Mouse (Mus musculus) left cerebral cortex, postnatal 4 days (tissue): ENCODE data around the gene 9130409I23Rik. TPM values are rescaled to one million over a fixed set of nuclear protein-coding genes. Genes with fewer than 3 reads are reported as not detected.
"Not testable (repeated sequence)": the region's sequence is repeated elsewhere in the genome, so short reads cannot be mapped to it uniquely, and the experiment has no call there.

Experiments
- DNase-seq: peaks from one replicate; pipeline ENCODE4 v3.0.0-alpha.2; 2022
- intact Hi-C: fragments of 180-260 bp; cut with DNase I; formaldehyde crosslinking; loops from one replicate; pipeline ENCODE4 v1.15.1; 2025
- total RNA-seq, 2 experiments: library from RNA; stranded (reverse); gene quantifications; 2 replicates each; pipeline ENCODE4 v1.2.3; 2021

The 9130409I23Rik gene
- total RNA-seq, 2 experiments from 2014 or later, result not detected

DNA sequence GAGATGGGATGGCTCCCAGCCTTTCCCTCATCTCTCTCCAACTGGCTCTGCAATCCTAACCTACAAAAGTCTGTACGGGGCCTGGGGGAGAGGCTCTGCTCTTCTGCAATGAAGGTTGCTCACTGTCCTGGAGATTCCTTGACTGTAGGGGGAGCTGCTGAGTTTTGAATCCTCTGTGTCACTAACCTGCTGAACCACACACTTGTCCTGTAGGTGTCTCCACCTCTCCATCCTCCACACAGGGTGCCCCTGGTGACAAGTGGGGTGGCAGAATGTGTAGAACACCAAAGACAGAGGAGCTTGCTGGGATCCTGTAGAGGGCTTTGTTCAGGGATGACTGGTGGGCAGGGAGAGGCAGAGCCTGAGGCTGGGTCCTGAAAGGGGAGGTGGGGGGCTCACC is 28.8 kb upstream of the 9130409I23Rik start:
- peak; percentile 57 for DNase-seq
- intact Hi-C loops, result no loop called here

DNA sequence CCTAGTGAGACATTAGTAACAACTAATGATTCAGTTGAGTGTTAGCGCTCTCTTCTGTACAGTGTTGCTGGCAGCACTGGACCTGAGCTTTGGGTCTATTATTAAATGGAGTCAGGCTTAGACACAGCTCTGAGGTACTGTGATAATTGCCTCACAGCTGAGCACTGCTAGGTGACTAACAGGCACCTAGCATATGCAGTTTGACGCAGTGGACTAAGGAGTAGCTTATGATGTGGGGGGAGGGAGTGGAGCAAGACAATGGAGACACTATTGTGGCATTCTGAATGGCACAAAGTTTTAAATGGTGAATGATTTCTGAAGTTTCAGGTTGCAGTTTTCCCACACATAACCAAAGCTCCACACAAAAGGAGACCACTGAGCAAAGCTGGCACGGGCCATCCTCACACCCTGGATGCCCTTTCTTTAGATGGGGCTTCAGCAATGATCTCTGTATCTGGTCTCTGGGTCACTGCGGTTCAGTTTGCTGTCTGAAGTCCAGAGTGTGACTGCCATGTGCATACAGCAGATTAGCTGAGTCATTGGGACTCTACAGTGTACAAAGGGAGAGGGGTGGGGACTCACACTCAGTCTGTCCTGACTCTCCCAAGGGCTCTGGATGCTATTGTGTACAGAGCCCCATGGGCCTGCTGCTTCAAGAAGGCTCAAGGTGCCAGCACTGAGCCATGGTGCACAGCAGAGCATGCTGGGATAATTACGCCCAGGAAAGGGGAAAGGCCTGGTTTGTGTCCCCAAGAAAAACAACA is 15.8 kb upstream of the 9130409I23Rik start:
- intact Hi-C loops, result not testable (repeated sequence)

GRCm38 (mm10) chr1:181037623-181038022 is 13.4 kb upstream of the 9130409I23Rik start:
- intact Hi-C loops, result no loop called here
- DNase-seq, result peak; percentile 13

More for the DNA sequence above, 15.8 kb upstream of the 9130409I23Rik start:
- not testable (repeated sequence) for DNase-seq

GRCm38 (mm10) chr1:181039652-181040051 is 11.4 kb upstream of the 9130409I23Rik start:
- intact Hi-C loops, result loop anchor here (5.0 kb wide), 1 partner anchor 47 kb away; no protein-coding TSS in a partner anchor
- DNase-seq, result no peak

GRCm38 (mm10) chr1:181047520-181047919 is 3.5 kb upstream of the 9130409I23Rik start:
- DNase-seq, result no peak
- intact Hi-C loops, result no loop called here

DNA sequence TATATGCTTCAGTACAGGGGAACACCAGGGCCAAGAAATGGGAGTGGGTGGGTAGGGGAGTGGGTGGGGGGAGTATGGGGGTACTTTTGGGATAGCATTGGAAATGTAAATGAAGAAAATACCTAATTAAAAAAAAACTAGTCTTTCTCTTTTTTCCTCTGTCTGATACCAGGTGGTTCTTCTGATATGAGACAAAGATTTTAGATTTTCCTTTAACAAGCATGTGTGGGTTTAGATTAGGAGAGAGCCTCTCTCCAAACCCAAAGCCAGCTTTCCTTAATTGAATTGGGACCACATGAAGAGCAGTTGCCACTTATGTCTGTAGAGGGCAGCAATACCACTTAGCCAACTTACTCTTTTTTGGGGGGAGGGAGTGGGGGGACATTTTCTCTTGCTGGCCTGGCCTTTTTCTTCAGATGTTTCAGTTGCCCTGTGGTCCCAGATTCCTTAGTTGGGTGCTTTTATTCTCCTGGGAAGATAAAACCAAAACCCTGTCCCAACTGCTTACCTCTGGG is 1.7 kb upstream of the 9130409I23Rik start:
- DNase-seq, result no peak
- intact Hi-C loops, result no loop called here

- intact Hi-C loops, result no loop called here
Measured at GRCm38 (mm10) chr1:181052898-181053297, 1.9 kb downstream of the 9130409I23Rik start.

DNA sequence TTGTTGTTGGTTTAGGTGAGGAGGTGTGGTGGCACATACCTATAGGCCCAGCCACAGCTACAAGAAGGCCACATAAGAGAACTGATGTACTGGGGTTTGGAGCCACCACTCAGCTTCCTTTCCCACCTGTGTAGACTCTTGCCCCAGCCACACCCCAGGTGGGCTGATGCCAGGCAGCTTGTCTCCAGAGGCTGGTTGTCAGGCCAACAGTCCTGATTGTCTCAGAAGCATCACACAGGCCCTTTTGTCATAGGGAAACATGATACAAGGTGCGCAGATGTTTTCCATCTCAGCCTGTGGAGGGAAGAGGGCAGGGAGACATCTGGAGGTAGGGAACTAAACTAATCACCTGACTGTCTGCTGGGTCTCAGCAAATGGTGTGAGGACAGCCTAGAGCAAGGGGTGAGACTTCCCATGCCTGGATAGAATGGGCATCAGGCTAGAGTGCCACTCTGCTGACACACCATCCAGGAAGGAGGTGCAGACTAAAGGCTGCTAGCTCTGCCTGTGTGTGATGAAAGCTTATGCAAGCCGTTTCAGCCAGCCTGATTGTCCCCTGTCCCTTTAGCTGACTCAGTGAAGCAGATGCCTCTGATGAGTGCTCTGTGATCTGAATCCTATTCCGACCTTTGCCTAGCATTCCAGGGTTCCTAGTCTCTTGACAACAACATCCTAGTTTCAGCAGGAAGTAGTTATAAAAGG is 10.9 kb downstream of the 9130409I23Rik start:
- intact Hi-C loops, result no loop called here
- no peak for DNase-seq

More at GRCm38 (mm10) chr1:181052898-181053297, 1.9 kb downstream of the 9130409I23Rik start:
- DNase-seq, result no peak

DNA sequence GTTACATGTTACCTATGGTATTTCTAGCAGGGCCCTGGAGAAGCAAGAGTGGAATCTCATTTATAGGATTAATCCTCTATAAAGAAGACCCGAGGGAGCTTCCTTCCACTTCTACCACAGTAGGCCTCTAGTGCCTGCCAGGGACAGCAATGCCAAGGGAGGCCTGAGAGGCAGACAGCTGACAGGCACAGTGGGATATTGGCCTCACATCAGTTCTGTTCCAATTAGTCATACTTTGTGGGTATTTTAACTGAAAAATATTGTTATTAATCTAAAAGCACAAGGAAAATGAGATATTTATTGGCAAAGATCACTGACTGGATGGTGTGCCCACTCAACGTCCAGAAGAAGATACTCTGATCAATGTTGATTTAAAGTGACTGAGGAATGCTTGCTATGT is 13.0 kb downstream of the 9130409I23Rik start:
- intact Hi-C loops, result no loop called here
- DNase-seq, result peak; percentile 48

DNA sequence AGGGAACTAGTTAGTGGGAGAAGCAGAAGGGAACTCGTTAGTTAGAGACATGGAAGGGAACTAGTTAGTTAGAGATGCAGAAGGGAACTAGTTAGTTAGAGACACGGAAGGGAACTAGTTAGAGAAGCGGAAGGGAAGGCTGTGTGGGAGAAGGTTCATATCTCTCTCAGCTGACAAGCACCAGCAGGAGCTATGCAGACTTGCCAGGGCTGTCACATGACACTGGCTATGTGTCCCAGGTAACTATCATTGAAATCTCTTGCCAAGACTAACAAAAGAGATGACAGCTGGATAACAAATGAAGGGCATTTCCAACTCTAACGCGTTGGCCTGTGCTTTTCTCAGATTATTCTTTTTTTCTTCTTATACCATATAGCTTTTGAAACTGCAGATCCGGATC is 13.6 kb downstream of the 9130409I23Rik start:
- DNase-seq, result no peak
- intact Hi-C loops, result no loop called here

- DNase-seq, result no peak
- intact Hi-C loops, result no loop called here
Measured at GRCm38 (mm10) chr1:181068344-181068743, 17.3 kb downstream of the 9130409I23Rik start.

DNA sequence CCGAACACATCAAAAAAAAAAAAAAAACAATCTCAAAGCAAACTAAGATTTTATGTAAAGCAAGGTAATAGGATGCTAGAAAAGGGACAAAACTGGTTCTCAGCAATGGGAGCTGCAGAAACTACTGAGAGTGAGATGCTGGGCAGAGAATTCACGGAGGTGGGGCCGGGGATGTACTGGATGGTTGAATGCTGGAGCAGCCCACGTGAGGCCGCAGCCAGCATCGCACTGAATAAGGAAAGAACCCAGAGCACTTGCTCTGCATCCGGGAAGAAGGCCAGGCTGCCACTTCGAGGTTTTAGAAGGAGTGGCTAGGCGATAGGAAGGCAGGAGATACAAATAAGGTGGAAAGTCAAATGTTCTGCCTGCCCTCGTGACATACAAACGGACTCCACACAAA is 18.6 kb downstream of the 9130409I23Rik start:
- no peak for DNase-seq
- intact Hi-C loops, result no loop called here

GRCm38 (mm10) chr1:181073075-181073474 is 22.0 kb downstream of the 9130409I23Rik start:
- no peak for DNase-seq
- intact Hi-C loops, result no loop called here

- no peak for DNase-seq
- intact Hi-C loops, result no loop called here
Measured at GRCm38 (mm10) chr1:181084021-181084420, 33.0 kb downstream of the 9130409I23Rik start.

- DNase-seq, result no peak
- intact Hi-C loops, result loop anchor here (10.0 kb wide), 1 partner anchor 185 kb away; the partner anchor contains the start of gene Pycr2
Measured at GRCm38 (mm10) chr1:181090048-181090447, 39.0 kb downstream of the 9130409I23Rik start.

Other genes starting within 250 kb of the 9130409I23Rik start
- gene H3f3a, start 237.3 kb upstream of the 9130409I23Rik start, total RNA-seq, result 100 to 1,000 TPM; 848 to 881 TPM
- gene Sde2, start 200.1 kb upstream of the 9130409I23Rik start, total RNA-seq, result 10 to 100 TPM; 28.4 to 29.0 TPM
- gene Lefty2, start 158.1 kb upstream of the 9130409I23Rik start, total RNA-seq, result 10 to 100 TPM in 1 of 2 experiments, 1 to 10 TPM in 1; 9.9 to 14.0 TPM
- 10 to 100 TPM; 28.6 to 31.6 TPM for gene Pycr2, start 146.9 kb upstream of the 9130409I23Rik start, total RNA-seq
- 1 to 10 TPM; 2.9 to 3.4 TPM for gene Lefty1, start 116.2 kb upstream of the 9130409I23Rik start, total RNA-seq
- 1 to 10 TPM; 1.8 to 3.3 TPM for gene Tmem63a, start 108.9 kb upstream of the 9130409I23Rik start, total RNA-seq
- 1 to 10 TPM; 9.0 to 9.9 TPM for gene Ephx1, start 30.3 kb upstream of the 9130409I23Rik start, total RNA-seq
- 10 to 100 TPM; 41.0 to 41.1 TPM for gene Nvl, start 93.0 kb downstream of the 9130409I23Rik start, total RNA-seq
- gene Cnih4, start 93.5 kb downstream of the 9130409I23Rik start, total RNA-seq, result 10 to 100 TPM; 22.7 to 23.1 TPM
- gene Wdr26, start 160.8 kb downstream of the 9130409I23Rik start, total RNA-seq, result 100 to 1,000 TPM; 125 to 128 TPM